Mouse (Mus musculus): Measurements from ENCODE around the gene Dmrta1. TPM values are rescaled to one million over a fixed set of nuclear protein-coding genes. Genes with fewer than 3 reads are reported as not detected.
"Not testable (repeated sequence)": the region's sequence is repeated elsewhere in the genome, so short reads cannot be mapped to it uniquely, and the experiment has no call there.

Dmrta1 gene
- not detected for total RNA-seq (2021)

DNA sequence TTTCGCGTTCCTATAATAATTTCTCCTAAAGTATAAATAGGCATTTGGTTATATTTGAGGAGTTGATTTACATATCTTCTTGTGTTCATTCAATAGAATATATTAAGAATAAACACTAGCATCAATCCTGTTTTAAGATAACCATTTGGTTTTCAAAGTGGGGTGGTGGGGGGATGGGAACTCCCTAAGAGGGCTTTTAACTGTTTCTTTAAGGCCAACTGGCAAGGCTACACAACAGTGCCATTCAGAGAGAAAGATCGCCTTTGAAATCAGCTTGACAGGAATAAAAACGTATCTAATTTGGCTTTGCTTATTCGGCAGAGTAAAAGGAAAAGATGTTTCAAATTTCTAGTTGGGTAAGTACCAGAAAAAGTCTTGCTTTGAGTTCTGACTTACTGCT lies at the start of gene Dmrta1:
TSS of gene Dmrta1 (plus strand) at position 242 of the 400 bp plus-strand sequence.
- DNase-seq: no peak
- intact Hi-C loops (cut with DNase I): no loop called here

DNA sequence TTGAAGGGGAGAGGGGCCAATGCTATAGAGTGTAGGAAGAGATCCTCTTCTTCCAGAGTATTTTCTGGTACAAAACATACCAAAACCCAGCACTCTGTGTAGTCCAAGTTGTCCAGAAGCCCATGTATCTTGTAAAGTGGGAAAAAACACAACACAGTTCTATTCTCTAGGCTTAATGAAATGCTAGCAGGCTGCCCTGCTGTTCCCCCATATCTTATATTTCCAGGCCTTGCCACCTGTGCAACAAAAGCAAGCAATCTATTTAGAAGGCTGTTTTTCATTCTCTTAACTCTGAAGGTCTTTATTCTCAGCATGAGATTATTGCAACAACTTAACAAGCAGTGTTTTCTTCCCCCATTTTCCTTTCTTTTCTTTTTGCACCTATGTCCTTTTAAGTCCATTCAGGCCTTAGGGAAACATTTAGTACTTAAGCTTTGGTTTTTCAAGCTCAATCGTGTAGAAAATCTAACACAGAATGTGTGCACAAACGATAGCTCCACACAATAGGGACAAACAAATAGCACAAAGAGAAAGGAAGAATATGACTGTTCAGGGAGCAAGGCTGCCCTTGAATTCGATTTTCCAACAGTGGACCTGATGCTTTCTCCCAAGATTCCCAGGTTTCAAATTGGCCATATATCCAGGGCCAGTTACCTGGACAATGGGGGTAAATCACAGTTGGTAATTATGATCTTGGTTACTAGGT lies 48.7 kb upstream of the Dmrta1 start:
- DNase-seq: no peak
- intact Hi-C loops (cut with DNase I): no loop called here

DNA sequence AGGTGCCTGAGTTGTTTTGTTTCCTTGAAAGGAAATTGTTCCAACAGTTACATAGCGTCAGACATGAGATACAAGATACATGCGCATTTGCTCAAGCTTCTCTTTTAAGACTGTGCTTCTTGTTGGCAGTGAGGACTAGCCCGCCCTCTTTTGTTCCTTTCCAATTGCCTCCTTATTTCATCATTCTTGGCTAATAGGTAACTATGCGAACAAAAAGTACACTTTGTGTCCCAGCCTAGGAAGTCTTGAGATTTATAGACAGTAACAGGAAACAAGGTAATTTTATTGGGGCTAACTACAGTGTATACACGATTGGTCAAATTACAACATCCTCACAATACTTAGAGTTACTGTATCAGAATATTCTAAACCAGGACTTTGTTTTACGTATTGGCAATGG lies 47.7 kb upstream of the Dmrta1 start:
- intact Hi-C loops (cut with DNase I): no loop called here
- DNase-seq: no peak

DNA sequence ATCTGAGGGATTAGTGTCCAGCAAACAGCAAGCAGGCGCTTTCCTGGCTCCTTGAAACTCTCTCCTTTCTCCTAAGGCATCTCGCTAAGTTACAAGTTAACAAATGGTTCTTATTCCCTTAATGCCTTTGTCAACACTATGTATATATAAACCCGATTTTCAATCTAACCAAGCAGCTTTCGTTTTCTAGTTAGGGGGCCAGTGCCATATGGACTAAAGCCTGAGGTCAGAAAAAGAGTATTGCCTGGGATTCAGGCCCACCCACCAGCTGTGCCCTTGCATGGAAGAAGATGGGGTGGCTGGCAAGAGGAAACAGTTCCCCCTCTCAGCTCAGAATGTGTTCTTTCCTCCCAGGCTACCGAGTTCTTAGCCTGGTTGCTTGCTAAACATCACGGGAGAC lies 40.6 kb upstream of the Dmrta1 start:
- intact Hi-C loops (cut with DNase I): no loop called here
- DNase-seq: no peak

DNA sequence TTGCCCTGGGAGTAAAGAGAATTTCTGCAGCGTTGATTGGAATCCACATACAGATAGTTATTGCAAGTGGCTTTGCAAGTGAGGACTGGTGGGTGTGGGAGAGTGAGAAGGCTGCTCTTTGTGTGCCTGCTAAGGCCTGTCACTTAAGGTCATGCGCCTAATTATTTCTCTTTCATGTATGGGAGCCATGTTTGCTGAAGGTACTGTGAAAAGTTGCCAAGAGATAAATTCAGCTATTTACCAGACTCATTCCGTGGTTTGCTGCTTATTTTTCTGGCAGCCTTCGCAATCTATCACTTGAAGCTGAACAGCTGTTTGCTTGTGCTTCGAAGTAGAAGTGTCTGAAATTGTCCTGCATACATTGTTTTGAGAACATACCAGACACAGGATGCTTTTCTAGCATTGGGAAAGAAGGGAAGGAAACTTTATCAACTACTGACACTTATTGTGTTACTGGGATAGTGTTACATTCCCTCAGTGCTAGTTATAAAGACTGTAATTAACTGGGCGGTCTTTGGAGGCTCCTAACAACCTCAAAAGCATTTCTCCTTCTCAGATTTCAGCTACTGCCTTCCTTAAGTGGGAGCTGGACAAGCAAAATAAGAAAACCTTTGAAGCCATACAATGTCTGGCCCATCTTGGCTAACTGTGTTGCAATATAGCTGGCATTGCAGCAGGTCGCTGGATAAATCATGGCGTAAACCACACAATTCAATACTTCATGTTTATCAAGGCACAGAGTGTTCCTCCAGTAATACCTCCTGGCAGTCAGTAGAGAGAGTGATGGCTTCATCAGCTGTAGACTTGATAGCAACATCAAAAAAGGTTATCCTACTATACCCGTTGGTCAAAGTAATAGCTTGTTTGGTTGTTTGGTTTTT lies 34.8 kb upstream of the Dmrta1 start:
- intact Hi-C loops (cut with DNase I): no loop called here

DNA sequence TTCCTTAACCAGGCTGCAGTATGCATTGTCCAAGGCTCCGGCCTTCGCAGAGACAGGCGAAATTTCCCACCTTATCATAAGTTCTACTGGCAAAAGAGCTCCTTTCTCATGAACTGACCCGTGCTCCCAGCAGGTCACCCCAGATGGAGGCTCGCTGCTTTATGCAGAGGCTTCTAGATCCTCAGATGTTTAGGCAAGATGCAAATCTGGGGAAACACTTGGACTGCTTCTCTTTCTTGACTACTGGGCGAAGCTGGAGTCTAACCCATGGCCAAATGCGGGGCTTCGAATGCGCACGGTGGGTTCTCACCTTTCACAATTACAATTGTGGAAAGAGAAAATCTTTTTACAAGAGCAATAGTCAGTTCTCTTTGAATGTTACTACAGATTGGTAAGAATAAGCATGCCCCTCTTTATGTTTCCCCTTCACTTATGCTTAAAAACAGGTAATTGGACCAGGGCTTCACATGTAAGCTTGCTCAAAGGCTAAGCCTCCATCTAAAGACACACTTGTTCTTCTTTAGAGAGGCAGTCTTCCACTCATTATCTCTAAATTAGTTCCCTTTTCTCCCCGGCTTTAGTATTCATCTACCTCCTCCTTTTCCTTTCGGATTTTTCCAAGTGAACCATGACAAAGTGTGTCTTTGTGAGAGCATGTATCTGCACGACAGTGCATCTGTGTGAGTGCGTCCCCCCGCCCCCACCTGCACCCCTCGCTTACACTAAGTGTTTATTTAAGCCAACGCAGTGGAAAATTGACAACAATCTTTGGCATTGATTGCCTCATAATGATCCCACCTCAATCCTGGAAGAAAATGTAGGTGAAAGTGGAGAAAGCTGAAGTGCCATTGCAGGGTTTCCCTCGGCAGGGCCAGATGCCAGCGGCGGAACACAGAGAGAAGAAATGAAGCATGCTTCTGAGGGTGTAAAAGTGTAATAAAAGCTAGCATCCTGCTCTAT lies 28.6 kb upstream of the Dmrta1 start:
- no peak for DNase-seq
- intact Hi-C loops (cut with DNase I): no loop called here

More for the DNA sequence above, 34.8 kb upstream of the Dmrta1 start:
- peak; percentile 4 to 13 for DNase-seq

DNA sequence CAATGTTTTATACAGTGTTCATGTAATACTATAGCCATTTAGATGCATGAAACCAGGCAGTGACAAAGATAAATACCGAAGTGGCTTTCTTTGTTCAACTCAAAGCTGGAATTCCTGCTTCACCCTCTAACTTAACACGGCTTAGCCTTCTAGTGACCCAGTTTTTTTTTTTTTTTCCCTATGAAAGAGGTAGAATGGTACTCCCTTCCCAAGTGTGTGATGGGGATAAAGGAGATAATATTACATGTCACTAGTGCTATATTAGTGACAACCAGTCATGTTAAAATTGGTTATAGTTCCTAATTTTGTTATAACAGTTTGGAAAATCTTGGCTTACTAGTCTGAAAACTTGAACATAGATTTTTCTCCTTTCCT lies 27.9 kb upstream of the Dmrta1 start:
- intact Hi-C loops (cut with DNase I): no loop called here
- DNase-seq: no peak

DNA sequence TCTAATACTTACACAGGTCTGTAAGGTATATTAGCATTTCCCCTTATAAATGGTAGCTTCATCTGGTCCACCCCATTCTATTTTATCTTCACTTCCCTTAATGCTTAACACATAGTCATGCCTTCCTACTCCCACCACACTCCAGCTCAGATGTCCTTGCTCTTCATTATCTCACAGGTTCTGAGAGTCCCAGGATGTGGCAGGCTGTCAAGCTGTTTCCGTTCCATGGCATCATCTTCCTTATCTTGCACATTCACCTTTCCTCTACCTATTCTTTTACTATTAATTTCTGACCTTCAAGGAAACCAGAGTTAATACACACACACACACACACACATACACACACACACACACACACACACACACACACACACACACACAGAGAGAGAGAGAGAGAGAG lies 27.5 kb upstream of the Dmrta1 start:
- DNase-seq: no peak
- intact Hi-C loops (cut with DNase I): no loop called here

DNA sequence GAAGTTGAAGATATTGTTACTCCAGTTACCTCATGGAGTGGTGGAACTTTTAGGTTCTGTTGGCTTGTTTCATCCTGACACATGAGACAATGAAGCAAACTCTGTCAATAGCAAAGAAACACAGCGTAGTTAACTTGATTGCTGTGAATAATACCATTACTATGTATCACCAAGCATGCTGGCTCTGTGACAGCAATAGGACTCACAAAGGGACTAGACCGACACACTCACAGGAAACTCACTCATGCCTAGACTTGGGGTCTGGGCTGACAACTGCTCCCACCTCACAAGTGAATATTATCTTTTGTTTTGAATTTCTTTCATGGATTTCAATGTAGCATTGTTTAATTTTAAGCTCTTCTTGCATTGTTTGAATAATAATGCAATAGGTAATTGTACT lies 15.8 kb upstream of the Dmrta1 start:
- intact Hi-C loops (cut with DNase I): no loop called here
- DNase-seq: no peak

DNA sequence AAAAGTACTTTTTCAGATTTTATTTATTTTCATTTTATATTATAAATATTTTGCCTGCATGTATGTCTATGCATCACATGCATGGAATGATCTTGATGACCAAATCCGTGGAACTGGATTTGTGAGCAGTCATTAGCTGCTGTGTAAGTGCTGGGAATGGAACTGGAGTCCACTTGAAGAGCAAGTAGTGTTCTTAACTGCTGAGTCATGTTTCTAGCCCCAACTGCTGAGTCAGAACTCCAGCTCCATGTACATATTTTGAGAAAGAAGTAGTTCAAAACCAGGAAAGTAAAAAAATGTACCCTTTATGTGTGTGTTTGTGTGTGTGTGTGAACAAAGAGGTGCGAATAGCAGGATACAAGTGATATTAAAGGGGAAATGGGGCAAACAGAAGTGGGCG lies 4.5 kb upstream of the Dmrta1 start:
- intact Hi-C loops (cut with DNase I): no loop called here
- DNase-seq: no peak

DNA sequence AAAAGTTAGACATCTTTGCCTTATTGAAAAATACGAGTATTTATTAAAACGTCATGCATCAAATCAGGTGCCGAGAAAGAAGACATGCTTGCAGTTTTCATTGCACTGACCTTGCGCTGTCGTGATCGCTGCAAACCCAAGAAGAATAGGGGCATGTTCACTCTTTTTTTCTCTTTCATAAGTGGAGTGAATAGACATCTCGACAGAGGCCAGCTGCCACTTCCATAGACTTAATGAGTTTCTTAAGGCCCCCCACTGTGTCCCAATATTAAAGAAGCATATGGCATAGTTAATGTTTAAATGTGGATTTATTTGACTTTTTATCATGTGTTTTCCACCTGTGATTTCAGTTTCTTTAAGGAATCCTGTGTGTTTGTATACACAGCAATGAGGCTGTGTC lies 1.3 kb upstream of the Dmrta1 start:
- intact Hi-C loops (cut with DNase I): no loop called here

DNA sequence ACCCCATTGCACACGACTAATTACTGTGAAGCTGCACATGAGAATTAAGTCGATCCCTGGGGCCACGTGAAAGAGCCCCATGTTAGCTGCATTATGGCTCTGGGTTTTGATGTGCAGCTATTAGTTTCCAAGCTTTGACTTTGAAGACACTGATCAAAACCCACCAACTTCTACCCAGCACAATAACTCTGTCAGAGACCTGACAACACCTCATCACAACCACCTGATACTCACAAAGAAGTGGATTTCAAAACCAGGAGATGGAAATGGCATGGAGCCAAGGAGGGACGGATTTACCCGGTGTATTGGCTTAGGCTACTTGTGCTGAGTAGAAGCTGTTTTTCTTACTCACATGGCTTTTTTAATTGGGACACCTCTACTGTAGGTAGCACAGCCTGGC lies 523 bp upstream of the Dmrta1 start:
- DNase-seq: no peak
- intact Hi-C loops (cut with DNase I): no loop called here

More for the DNA sequence above, 1.3 kb upstream of the Dmrta1 start:
- DNase-seq: no peak

DNA sequence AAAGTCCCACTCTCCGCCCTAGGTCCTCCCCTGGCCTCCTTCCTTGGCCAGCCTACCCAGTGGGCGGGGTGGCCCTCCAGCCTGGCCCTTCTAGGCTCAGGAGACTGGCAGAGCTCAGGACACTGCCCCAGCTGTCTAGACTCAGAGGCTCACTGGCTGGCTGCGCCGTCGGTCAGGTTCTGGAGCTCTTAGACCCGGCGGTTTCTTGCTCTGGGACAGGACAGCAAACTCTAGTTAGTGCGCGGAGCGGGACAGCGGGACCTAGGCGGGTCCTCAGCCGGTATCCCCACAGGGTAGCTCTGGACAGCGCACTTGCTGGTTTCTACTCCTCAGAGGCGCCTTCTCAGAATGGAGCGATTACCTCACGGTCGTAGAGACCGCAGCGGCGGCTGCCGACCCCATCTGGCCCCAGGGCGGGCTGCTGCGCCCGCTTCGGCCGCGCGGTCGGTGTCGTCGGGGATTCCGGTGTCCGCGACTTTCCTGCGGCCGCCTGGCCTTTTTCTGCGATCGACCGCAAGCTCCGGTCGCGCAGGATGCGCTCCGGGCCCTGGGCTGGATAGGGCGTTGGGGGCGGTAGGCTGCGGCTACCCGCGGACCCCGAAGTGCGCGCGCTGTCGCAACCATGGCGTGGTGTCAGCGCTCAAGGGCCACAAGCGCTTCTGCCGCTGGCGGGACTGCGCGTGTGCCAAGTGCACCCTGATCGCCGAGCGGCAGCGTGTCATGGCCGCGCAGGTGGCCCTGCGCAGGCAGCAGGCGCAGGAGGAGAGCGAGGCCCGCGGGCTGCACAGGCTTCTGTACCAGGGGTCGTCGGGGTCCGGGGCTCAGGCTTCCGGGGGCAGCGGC lies 8.9 kb downstream of the Dmrta1 start:
- peak; percentile 32 to 39 for DNase-seq

DNA sequence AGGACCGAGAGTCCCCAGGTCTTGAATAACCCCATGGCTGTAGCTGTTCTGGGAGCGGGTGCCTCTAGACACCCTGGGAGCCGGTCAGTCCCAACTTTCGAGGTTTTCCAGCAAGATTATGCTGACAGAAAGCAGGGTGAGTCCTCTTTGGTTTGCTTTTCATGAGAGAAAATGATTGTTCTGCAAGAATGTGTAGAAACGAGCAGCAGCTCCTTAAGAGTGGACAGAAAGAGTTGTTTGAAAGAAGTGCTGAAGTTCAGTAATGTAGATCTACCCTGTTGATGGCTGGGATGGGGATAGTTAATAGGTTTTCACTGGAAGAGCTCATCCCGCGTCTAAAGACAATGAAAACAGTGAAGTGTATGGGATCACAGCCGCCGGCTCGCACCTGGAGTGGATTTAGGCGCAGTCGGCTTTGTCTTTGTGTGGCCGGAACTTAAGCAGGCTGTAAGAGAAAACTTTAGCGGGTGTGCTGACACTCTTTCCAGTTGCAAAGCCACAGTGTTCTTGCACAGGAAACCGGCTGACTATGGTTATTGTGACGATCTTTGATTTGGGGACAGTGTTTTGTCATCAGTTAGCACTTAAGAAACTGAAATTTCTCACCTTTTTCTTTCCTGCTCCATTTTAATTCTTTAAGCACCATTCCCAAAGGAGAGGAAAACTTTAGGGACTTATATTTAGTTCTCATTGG lies 9.7 kb downstream of the Dmrta1 start:
- intact Hi-C loops (cut with DNase I): no loop called here

More for the DNA sequence above, 8.9 kb downstream of the Dmrta1 start:
- intact Hi-C loops (cut with DNase I): no loop called here

DNA sequence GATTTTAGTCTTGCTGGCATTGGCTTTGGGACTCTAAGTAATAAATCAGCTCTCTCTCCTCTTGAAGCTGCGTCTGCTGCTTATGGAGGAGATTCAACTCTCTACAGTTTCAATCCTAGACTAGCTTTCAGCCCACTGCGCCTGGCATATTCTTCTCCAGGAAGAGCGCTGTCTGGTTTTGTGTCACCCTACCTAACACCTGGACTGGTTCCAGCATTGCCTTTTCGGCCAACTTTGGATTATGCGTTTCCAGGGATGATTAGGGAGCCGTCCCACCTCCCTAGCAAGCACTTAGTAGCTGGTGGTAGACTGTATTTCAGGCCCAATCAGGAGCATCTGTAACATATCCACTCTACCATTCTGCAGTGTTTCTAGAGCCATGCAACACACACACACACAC lies 12.7 kb downstream of the Dmrta1 start:
- DNase-seq: no peak
- intact Hi-C loops (cut with DNase I): loop anchor here (2.0 kb wide), 2 partner anchors 117 to 159 kb away; no protein-coding TSS in a partner anchor

More for the DNA sequence above, 9.7 kb downstream of the Dmrta1 start:
- DNase-seq: peak in 1 of 2 experiments; percentile 2

DNA sequence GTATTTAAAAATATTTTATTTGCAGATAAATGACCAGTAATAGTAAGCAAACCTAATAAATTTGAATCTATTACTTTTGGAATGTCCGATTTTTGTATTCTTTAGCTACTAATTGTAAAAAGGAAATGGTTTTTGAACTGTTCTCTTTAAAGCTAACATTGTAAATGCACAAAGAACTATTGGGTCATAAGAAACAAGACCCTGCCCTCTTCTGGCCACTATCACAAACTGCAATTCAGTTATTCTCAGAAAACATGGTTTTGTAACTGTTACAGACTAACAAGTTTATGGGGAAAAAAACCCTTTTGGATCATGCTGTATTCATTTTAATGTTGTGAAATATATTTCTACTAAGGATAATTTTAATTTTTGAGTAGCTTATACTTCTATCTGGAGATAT lies 13.5 kb downstream of the Dmrta1 start:
- intact Hi-C loops (cut with DNase I): loop anchor here (2.0 kb wide), 2 partner anchors 118 to 160 kb away; no protein-coding TSS in a partner anchor

DNA sequence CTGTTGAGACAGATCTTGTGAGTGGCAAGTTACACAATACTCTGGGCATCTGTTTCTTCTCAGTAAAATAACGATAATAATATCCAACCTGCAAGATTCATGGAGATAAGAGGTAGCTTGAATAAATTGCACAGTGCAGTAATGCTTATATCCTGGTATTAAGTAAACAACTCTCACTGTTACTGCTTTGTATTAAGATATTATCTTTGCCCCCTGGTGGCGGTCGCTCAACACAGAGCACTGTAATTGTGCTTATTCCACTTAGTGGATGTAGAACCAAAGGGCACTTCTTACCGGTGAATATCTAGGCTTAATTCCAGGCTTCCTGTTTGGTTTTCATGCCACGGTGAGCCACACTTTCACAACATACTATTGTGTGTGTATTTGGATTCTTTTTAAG lies 16.4 kb downstream of the Dmrta1 start:
- DNase-seq: peak in 1 of 2 experiments; percentile 5
- intact Hi-C loops (cut with DNase I): no loop called here

More for the DNA sequence above, 13.5 kb downstream of the Dmrta1 start:
- DNase-seq: no peak

DNA sequence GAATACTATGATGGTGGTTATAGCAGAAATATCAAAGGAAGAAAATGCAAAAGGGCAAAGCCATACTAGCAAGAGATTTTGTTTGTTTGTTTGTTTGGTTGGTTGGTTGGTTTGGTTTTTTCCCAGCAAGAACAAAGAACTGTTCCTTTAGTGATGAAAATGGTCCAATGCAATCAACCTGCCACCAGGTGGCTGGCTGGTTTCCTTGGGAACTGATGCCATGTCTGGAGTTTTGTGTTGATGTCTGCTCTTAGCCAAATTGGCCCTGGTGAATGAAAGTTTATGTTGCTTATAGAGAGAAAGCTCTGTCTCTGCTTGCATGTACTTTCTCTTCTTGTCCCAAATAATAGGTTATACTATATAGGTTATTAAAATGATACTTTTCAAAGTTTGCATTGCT lies 18.7 kb downstream of the Dmrta1 start:
- no peak for DNase-seq
- intact Hi-C loops (cut with DNase I): no loop called here

DNA sequence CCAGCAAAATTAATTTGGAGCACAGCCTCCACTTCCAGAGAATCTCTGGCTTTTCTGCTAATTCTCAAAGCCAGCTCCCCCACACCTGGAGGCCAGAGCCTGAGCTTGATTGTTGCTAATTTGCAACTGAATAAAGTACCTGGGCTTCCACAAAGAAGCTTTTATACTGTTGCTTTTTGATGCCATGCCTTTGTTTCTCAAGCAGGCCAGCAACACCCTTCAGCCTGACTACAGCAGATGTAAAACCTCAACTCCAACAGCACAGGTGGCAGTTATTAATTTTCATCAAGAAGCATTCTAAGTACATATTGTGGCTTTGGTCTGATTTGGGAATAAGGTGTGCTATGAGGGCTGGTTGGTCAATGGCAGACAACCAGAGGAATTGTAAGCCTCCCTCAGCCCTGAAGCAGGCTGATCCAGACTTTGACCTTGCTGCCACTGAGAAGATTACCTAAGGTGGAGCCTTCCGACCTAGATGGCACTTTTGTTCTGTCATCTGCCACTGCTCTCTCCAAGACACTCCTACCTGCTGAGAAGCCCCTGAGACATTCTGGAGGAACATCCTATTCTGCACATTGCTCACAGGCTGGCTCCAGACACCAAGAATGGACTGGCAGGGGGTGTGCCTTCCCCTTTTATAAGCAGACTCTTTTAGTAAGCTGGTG lies 44.4 kb downstream of the Dmrta1 start:
- intact Hi-C loops (cut with DNase I); DNase-seq: not testable (repeated sequence)

Measured in heart, postnatal 10 days (tissue).